In the genomic region with DNA sequence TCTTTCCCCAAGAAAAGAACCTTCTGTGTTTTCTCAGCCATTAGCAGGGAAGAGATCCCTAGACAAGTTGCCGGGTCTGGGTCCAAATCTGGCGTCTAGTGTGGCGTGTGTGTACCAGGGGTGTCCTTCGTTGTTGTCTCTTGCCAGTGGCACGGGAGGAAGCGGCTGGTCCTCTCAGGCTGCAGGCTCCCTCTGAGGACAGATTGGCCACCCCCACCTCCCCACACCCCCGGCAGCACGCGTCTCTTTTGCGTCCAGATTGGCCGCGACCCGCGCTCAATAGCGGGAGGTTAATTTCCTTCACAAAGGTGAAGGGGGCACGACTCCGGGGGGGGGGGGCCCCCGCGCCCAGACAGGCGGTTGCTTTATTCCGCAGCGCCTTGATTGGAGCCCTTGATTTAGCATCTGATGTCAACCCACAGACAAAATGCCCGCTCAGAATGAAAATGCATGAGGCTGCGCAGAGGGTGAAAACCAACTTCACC, we compare ENCODE assay signal across 8 mouse cellular contexts. TPM values are rescaled to one million over a fixed set of nuclear protein-coding genes. Genes with fewer than 3 reads are reported as not detected.
DNase-seq lines count a peak whose midpoint lies in the region; ATAC-seq and TF ChIP-seq lines count a peak whose summit lies in the region.

No protein-coding gene starts in this region.

- WGBS in lung, embryonic 14.5 days, result 2% methylated on average over 24 of the region's 24 CpGs
- 1% methylated on average over 24 of the region's 24 CpGs for WGBS in intestine, embryonic 16.5 days
- 11% methylated on average over 24 of the region's 24 CpGs for WGBS in olfactory bulb, adult 2 months

- peaks cover 93% of the 10 kb centered on the region for H3K27me3 ChIP-seq in lung, embryonic 14.5 days (ENCODE audit: insufficient read depth, low read length)
- peaks cover 80% of the 10 kb centered on the region for H3K27me3 ChIP-seq in intestine, embryonic 16.5 days (replicated peaks; ENCODE audit: control insufficient read depth, insufficient read depth, low read length)

- no peak overlapping the region for H3K9ac ChIP-seq in lung, embryonic 14.5 days
- no peak overlapping the region for H3K9ac ChIP-seq in intestine, embryonic 16.5 days (ENCODE audit: low read depth, low read length)

- H3K4me1 ChIP-seq in lung, embryonic 14.5 days (ENCODE audit: insufficient read depth), result 0 out of 2 replicates have a peak, but pooled peaks cover 4% of the 10 kb centered on the region
- peaks cover 31% of the 10 kb centered on the region for H3K4me1 ChIP-seq in intestine, embryonic 16.5 days (ENCODE audit: control insufficient read depth, insufficient read depth, low read length)
- H3K4me1 ChIP-seq in olfactory bulb, adult 2 months (ENCODE audit: control insufficient read depth, insufficient read depth, low read length), result peaks cover 29% of the 10 kb centered on the region

- peak overlapping the region; percentile 48; the same call in 1 of the 2 replicates for H3K4me3 ChIP-seq in lung, embryonic 14.5 days (ENCODE audit: low read depth, low read length)
- H3K4me3 ChIP-seq in intestine, embryonic 16.5 days (ENCODE audit: low read length), result peak overlapping the region; percentile 53
- peak overlapping the region; percentile 53 for H3K4me3 ChIP-seq in olfactory bulb, adult 2 months (ENCODE audit: insufficient read depth, low read depth, low read length)

- no peak for TF ChIP-seq CTCF in lung, embryonic 14.5 days (IDR thresholded peaks at IDR 0.05; ENCODE audit: low read depth)
- no peak for TF ChIP-seq CTCF in olfactory bulb, adult 2 months (IDR thresholded peaks at IDR 0.05; ENCODE audit: insufficient read depth, low read depth, low read length)

- H3K9me3 ChIP-seq in lung, embryonic 14.5 days (ENCODE audit: low read depth, low read length), result no peaks in the 10 kb centered on the region
- H3K9me3 ChIP-seq in intestine, embryonic 16.5 days (ENCODE audit: control insufficient read depth, low read length), result no peaks in the 10 kb centered on the region

- DNase-seq in adrenal gland, postnatal 10 days, result peak; percentile 12
- no peak for DNase-seq in adrenal gland, adult (ENCODE audit: inconsistent age in 2 of 2, low spot score in 1 of 2)
- DNase-seq in lung, embryonic 14.5 days, result no peak
- DNase-seq in lung, adult 18-20 months, result no peak
- DNase-seq in layer of hippocampus, postnatal 36 days, result no peak
- DNase-seq in frontal cortex, postnatal 10 days (ENCODE audit: low spot score in 2 of 2), result no peak

- peak overlapping the region; percentile 92; the same call in 1 of the 2 replicates for H3K4me2 ChIP-seq in lung, embryonic 14.5 days
- peak overlapping the region; percentile 99; the same call in 1 of the 2 replicates for H3K4me2 ChIP-seq in intestine, embryonic 16.5 days (ENCODE audit: low read depth, low read length)

- H3K27ac ChIP-seq in lung, embryonic 14.5 days (ENCODE audit: low read depth), result no peak overlapping the region
- no peak overlapping the region for H3K27ac ChIP-seq in intestine, embryonic 16.5 days (ENCODE audit: low read length)
- H3K27ac ChIP-seq in olfactory bulb, adult 2 months (ENCODE audit: insufficient read depth, low read depth, low read length), result 0 out of 2 replicates have a peak overlapping the region, but pooled peaks have one; percentile 18

- TF ChIP-seq POLR2A in olfactory bulb, adult 2 months (IDR thresholded peaks at IDR 0.05; ENCODE audit: insufficient read depth, low read depth, low read length), result no peak

- H3K36me3 ChIP-seq in lung, embryonic 14.5 days (ENCODE audit: insufficient read depth), result no peaks in the 10 kb centered on the region
- H3K36me3 ChIP-seq in intestine, embryonic 16.5 days (ENCODE audit: control insufficient read depth, insufficient read depth, low read length), result no peaks in the 10 kb centered on the region

- ATAC-seq in lung, embryonic 14.5 days (ENCODE audit: insufficient read depth), result no peak
- no peak for ATAC-seq in intestine, embryonic 16.5 days

RNA-seq across cellular contexts. Expression of gene Insm1, which starts 1.1 kb away (rescaled TPM):
- 1 to 10 TPM; 5.7 to 6.1 TPM for total RNA-seq in adrenal gland, postnatal 10 days (2021)
- polyA plus RNA-seq in lung, embryonic 14.5 days (2014; fragmentation: Nextera tagmentation; extraction: Ambion mirVana), result 0.11 and 0.13 TPM in 2 replicates
- 0.35 and 0.54 TPM in 2 replicates for polyA plus RNA-seq in intestine, embryonic 16.5 days (2015; fragmentation: Nextera tagmentation; extraction: Ambion mirVana)
- not detected in 2 replicates for polyA plus RNA-seq in olfactory bulb, adult 2 months (2012; ENCODE audit: insufficient read depth, insufficient read length, low replicate concordance, missing spikeins)
- total RNA-seq in layer of hippocampus, postnatal 36 days (2021), result 1 to 10 TPM; 7.1 to 7.7 TPM
